Mouse (Mus musculus) left cerebral cortex, adult 18-20 months (tissue): ENCODE measurements around the gene A930009A15Rik. TPM values are rescaled to one million over a fixed set of nuclear protein-coding genes. Genes with fewer than 3 reads are reported as not detected.

Experiments used
- total RNA-seq, 2 experiments: library from RNA; stranded (reverse); gene quantifications; 2 replicates each; pipeline ENCODE4 v1.2.3; 2021

The A930009A15Rik gene
- total RNA-seq, 2 experiments from 2014 or later = not detected

Other genes with a start within 250 kb of the A930009A15Rik start
- 10 to 100 TPM; 34.4 to 38.2 TPM for gene Tmem19, start 207.5 kb upstream of the A930009A15Rik start, total RNA-seq
- 10 to 100 TPM; 16.4 TPM for gene Thap2, start 185.5 kb upstream of the A930009A15Rik start, total RNA-seq
- gene Zfc3h1, start 185.0 kb upstream of the A930009A15Rik start, total RNA-seq = 10 to 100 TPM; 46.6 to 46.9 TPM
- gene Lgr5, start 17.8 kb downstream of the A930009A15Rik start, total RNA-seq = 1 to 10 TPM; 4.4 to 4.9 TPM
- under 1 TPM; 0.28 to 0.98 TPM for gene Tspan8, start 246.8 kb downstream of the A930009A15Rik start, total RNA-seq